Mouse (Mus musculus): ENCODE measurements around the gene Tmem131.

DNA sequence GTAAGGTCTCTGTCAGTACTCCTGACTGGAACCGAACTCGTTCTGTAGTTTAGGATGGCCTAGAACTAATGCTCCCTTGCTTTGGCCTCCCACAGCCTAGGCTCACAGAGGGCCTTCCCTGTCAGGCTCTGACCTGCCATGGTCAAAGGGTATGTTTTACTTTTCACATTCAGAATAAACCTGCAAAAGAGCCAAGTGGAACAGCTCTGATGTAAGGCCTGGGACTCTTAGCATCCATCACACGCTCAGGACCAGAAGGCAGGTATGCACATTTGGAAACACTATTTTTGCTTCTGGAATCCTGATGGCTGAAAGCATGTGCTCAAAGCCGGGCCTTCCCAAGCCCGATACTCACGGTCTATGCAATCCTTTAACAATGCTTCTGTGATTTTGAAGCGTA is 131.7 kb downstream of the Tmem131 start:
- TF ChIP-seq CTCF (IDR thresholded peaks at IDR 0.05; ENCODE audit: borderline replicate concordance, insufficient read depth, low read length) (no peak), POLR2A (IDR thresholded peaks at IDR 0.05; ENCODE audit: low read depth, low read length) (no peak)
